Mouse (Mus musculus) Patski (cell line): ENCODE data around the gene Elmo3. TPM values are rescaled to one million over a fixed set of nuclear protein-coding genes. Genes with fewer than 3 reads are reported as not detected.

Experiments
- ATAC-seq: fragments of 100-300 bp; one replicate; pipeline ENCODE4 v1.8.0; 2021
- CTCF ChIA-PET: fragments of 350-600 bp; sonication (Branson Sonifier 250); formaldehyde crosslinking; loops from one replicate; lab custom pipeline; 2022; ENCODE audit warnings: inconsistent platforms; lab: Charles Lee
- POLR2A ChIA-PET: fragments of 350-600 bp; sonication (Branson Sonifier 250); formaldehyde crosslinking; loops from one replicate; lab custom pipeline; 2022; ENCODE audit warnings: antibody characterized with exemption, inconsistent platforms; lab: Charles Lee
- DNase-seq: peaks from one replicate; pipeline ENCODE4 v3.0.0-alpha.2; 2011; ENCODE audit warnings: low read depth, low spot score
- H3K27me3 ChIP-seq: fragments of 371-371 bp; one replicate; pipeline ENCODE4 v1.5.1; 2021
- CTCF ChIP-seq: fragments of 100-300 bp; IDR thresholded peaks from one replicate; pipeline ENCODE4 v1.5.1; 2021
- in situ Hi-C: fragments of 300-500 bp; cut with MboI; formaldehyde crosslinking; loops from 3 replicates; pipeline ENCODE4 v1.11.1; 2018; ENCODE audit warnings: low pct_unique_long_range_greater_than_20kb, mixed read lengths
- polyA plus RNA-seq: library from polyadenylated mRNA; unstranded; gene quantifications from one replicate; pipeline ENCODE4 v1.2.3, GENCODE M21; 2021

Elmo3 gene
- polyA plus RNA-seq, 1 experiment from 2014 or later, result 7.2 TPM

DNA sequence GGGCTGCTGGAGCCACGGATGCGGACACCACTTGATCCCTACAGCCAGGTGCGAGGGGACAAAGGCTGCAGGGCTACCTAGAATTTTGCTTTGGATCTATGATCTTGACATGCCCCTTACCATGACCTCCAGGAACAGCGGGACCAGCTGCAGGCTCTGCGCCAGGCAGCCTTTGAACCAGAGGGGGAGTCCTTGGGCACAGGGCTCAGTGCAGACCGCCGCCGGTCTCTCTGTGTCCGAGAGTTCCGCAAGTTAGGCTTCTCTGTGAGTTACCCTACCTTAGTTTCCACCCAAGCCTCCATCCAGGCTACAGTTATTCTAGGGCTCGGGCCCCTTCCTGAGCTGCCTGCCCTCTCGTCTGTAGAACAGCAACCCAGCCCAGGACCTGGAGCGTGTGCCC is 2.3 kb downstream of the Elmo3 start:
- DNase-seq (no peak), ATAC-seq (no peak)
- TF ChIP-seq CTCF, result no peak
- in situ Hi-C loops, result no loop called here
- H3K27me3 ChIP-seq, result no peaks in the 10 kb centered on the region
- ChIA-PET POLR2A (interaction anchor here (1.1 to 1.2 kb wide), 2 partner anchors 10 to 12 kb away, joined by 3 to 4 read pairs; partner anchors contain the start of gene E2f4), CTCF (interaction anchor here (0.7 to 2.0 kb wide), 2 partner anchors 10 to 17 kb away, joined by 4 to 7 read pairs; no protein-coding TSS in a partner anchor)

DNA sequence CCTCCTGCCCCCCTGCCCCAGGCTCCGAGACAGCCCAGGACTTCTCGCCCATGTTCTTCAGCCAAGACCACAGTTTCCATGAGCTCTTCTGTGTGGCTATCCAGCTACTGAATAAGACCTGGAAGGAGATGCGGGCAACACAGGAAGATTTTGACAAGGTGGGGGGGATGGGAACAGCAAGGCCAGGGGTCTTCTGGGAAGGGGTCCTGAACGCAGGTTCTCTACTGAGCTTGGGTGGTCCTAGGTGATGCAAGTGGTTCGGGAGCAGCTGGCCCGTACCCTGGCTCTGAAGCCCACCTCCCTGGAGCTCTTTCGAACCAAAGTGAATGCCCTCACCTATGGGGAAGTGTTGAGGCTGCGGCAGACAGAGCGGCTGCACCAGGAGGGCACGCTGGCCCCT is 3.0 kb downstream of the Elmo3 start:
- in situ Hi-C loops, result no loop called here
- no peak for TF ChIP-seq CTCF
- ChIA-PET POLR2A (interaction anchor here (1.1 to 1.2 kb wide), 2 partner anchors 11 kb away, joined by 3 to 4 read pairs; partner anchors contain the start of gene E2f4), CTCF (interaction anchor here (0.7 to 2.0 kb wide), 3 partner anchors 9 to 20 kb away, joined by 3 to 7 read pairs (median 4); no protein-coding TSS in a partner anchor)
- ATAC-seq (no peak), DNase-seq (no peak)
- H3K27me3 ChIP-seq, result no peaks in the 10 kb centered on the region

DNA sequence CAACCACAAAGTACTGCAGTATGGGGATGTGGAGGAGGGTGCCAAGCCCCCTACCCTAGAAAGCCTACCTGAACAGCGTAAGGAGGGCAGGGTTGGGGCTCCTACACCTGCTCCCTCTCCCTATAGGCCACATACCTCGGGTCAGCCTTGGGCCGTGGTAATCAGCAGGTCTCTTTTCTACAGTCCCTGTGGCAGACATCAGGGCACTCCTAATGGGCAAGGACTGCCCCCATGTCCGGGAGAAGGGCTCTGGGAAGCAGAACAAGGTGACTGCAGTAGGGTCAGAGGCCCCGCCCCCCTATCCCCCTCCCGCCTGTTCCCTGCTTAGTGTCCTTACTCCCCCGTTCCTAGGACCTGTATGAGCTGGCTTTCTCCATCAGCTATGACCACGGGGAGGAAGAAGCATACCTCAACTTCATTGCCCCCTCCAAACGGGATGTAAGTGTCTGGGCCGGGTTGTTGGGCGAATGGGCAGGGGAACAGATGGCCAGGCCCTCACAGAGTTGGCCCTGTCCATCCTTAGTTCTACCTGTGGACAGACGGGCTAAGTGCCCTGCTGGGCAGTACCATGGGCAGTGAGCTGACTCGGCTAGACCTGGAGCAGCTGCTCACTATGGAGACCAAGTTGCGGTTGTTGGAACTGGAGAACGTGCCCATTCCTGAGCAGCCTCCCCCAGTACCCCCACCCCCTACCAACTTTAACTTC is 3.9 kb downstream of the Elmo3 start:
- ATAC-seq, result no peak
- in situ Hi-C loops, result no loop called here
- no peak for DNase-seq
- no peaks in the 10 kb centered on the region for H3K27me3 ChIP-seq
- ChIA-PET CTCF (interaction anchor here (2.0 kb wide), 1 partner anchor 15 kb away, joined by 7 read pairs; no protein-coding TSS in a partner anchor), POLR2A (interaction anchor here (1.2 kb wide), 1 partner anchor 12 kb away, joined by 4 read pairs; the partner anchor contains the start of gene E2f4)
- no peak for TF ChIP-seq CTCF

DNA sequence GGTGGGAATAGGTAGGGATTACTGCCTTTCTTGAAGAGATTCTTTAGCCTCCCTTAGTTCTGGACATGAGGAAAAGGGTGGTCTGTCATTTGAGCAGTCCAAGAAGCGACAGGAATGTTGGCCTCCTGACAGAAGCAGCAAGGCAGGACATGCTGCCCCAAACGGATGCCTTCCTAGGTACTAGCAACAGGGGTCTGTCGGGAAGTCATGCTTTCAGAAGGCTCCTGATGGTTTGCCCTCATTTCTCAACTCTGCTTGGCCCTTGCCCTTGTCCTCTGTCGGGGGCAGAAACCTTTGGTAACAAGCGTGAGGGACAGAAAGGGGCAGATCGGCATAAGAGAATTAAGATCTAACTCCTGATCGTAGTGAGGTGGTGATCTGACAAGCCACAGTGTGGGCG is 4.7 kb downstream of the Elmo3 start:
- CTCF ChIA-PET, result no interaction called here
- no peak for ATAC-seq
- POLR2A ChIA-PET, result no interaction called here
- no peak for TF ChIP-seq CTCF
- no peaks in the 10 kb centered on the region for H3K27me3 ChIP-seq
- in situ Hi-C loops, result no loop called here
- no peak for DNase-seq

DNA sequence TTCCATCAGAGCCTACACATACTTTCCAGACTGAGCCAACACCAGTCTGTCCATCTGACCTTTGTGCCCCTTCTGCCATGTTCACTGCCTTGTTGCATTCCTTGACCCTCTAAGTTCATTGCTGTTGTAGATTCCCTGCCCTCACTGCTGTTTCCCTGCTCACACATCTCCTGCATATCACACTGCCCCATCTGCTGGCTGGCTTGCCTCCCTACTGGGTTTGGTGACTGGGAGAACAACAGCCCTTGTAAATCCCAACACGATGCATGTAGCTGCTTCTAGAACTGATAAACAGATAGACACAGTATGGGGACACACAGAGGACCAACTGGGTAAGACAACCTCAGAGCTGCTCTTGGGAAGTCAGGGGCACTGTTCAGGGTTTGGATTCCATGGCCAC is 6.3 kb downstream of the Elmo3 start:
- DNase-seq (no peak), ATAC-seq (no peak)
- TF ChIP-seq CTCF, result no peak
- ChIA-PET POLR2A (interaction anchor here (1.4 kb wide), 1 partner anchor 10 kb away, joined by 5 read pairs; no protein-coding TSS in a partner anchor), CTCF (interaction anchor here (1.3 to 1.7 kb wide), 2 partner anchors 10 to 12 kb away, joined by 3 to 6 read pairs; no protein-coding TSS in a partner anchor)
- H3K27me3 ChIP-seq, result no peaks in the 10 kb centered on the region
- in situ Hi-C loops, result no loop called here

DNA sequence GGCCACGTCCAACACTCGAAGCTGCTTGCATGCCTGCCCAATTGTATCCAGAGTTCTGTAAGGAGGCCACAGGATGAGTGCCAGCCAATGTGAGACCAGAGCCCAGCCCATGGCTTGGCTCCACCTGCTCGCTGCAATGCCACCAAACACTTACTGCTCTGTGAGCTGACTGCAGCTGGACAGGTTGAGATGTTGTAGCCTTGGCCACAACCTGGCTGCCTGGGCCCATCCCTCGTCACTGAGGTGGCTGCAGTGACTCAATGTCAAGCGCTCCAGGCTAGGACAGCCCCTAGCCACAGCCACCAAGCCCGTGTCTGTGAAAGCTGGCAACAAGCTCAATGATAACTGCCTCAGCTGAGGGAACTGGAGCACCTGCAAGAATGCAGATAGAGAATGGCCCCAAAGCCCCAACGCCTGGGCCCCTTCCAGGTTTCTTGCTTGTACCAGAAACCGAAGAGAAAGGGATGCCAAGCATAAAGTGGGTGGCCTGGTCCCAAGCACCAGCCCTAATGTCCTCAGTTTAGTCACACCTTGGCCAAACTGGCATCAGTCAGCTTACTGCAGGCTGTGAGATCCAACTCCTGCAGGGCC is 7.6 kb downstream of the Elmo3 start:
- no peaks in the 10 kb centered on the region for H3K27me3 ChIP-seq
- ATAC-seq (no peak), DNase-seq (no peak)
- ChIA-PET CTCF (interaction anchor here (1.3 to 1.7 kb wide), 3 partner anchors 9 to 14 kb away, joined by 3 to 6 read pairs (median 5); no protein-coding TSS in a partner anchor), POLR2A (interaction anchor here (1.1 kb wide), 1 partner anchor 32 kb away, joined by 4 read pairs; no protein-coding TSS in a partner anchor)
- in situ Hi-C loops, result no loop called here
- TF ChIP-seq CTCF, result no peak

DNA sequence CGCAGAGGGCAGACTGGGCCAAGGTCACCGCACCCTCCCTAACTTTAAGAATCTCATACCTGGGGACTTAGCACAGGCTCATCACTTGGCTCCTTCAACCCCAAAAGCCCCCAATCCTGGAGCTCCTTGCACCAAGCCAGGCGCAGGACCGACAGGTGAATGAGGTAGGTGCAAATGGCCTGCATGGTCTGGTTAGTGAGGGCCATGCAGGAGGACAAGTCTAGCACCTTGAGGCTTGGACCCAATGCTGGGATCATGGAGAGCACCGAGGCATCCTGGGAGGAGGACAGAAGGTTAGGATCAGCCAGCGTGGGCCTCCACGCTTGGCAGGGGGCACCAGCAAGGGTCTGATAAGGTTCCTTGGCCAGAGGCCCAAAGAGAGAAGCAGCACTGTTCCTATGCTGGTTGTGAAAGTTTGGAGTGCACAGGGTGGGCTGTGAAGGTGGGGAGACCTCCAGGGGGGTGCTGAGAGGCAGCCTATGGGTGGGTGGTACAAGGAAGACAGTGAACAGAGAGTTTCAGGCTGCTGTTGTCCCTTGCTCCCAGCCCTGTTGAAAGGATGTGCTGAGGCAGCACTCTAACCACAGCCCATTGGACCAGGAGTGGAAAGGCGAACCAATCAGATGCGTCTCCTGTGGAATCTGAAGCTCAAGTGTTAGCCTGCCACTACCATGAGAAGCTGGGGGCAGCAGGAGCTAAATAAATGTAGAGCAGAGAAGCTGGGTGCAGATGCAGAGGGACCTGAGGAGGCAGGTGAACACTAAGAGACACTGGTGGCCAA is 8.4 kb downstream of the Elmo3 start:
- DNase-seq (no peak), ATAC-seq (no peak)
- ChIA-PET POLR2A (interaction anchor here (1.1 kb wide), 1 partner anchor 31 kb away, joined by 4 read pairs; no protein-coding TSS in a partner anchor), CTCF (interaction anchor here (1.4 kb wide), 1 partner anchor 14 kb away, joined by 5 read pairs; no protein-coding TSS in a partner anchor)
- no peak for TF ChIP-seq CTCF
- H3K27me3 ChIP-seq, result no peaks in the 10 kb centered on the region
- in situ Hi-C loops, result no loop called here

DNA sequence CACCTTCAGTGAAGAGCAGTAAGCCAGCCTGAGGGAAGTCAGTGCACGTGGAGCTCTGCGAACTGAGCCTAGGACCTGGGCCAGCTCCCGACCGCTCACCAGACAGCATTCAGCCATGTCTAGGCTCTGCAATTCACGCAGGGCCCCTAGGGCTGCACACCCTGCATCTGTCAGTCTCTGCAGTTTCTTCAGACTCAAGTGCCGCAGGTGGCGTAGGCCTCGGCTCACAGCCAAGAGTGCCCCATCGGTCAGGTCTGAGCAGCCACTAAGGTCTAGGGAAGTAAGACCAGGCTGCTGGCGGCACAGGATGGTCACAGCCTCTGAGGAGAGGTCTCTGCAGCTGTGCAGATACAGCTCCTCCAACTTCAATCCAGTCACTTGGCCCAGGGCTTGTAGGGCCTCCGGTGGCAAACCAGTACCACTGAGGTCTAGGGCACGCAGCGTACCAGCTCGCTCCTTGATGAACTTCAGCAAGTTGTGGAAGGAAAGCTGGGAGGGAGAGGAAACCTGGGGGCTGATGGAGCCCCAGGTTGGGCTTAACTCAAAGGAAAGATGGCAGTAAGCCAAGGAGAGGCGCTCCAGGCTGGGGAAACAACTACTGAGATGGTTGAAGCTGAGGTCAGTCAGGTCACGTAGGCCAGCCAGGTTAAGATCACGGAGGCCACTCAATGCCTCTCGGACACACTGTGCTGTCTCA is 9.8 kb downstream of the Elmo3 start:
- no peak for TF ChIP-seq CTCF
- in situ Hi-C loops, result no loop called here
- ATAC-seq, result peak; percentile 4
- POLR2A ChIA-PET, result no interaction called here
- H3K27me3 ChIP-seq, result no peaks in the 10 kb centered on the region
- CTCF ChIA-PET, result no interaction called here
- DNase-seq, result no peak

DNA sequence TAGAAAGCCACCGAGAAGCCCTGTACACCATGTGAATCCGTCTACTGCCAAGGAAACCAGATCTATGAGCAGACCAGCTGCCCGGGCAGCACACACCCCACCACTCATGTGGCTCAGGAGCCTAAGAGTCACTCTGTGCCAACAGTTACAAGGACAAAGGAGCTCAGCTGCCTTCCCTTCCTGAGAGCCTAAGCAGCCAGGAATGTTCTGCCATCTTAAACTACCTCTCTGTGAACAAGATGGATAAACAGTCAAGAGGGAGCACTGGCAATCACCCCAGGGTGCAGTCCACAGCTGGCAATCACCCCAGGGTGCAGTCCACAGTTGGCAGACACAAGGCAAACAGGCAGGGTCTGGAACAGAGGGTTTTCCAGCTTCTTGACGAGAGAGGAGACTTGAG is 12.5 kb downstream of the Elmo3 start:
- ChIA-PET CTCF (interaction anchor here (1.8 to 1.9 kb wide), 2 partner anchors 10 to 27 kb away, joined by 4 to 5 read pairs; no protein-coding TSS in a partner anchor), POLR2A (no interaction called here)
- no peak for ATAC-seq
- DNase-seq, result no peak
- no peaks in the 10 kb centered on the region for H3K27me3 ChIP-seq
- TF ChIP-seq CTCF, result no peak
- in situ Hi-C loops, result no loop called here
